Mouse (Mus musculus) kidney, embryonic 14.5 days (tissue): ENCODE results near the gene Ankrd6. TPM values are rescaled to one million over a fixed set of nuclear protein-coding genes. Genes with fewer than 3 reads are reported as not detected.

Experiments used
- ATAC-seq: fragments of 200-750 bp; cut with Nextera tagmentation; 2 replicates; pipeline ENCODE4 v1.8.0; 2017; ENCODE audit warnings: moderate number of reproducible peaks, mild to moderate bottlenecking, moderate TSS enrichment, moderate library complexity; ENCODE audit not compliant: low FRiP score, low TSS enrichment
- H3K27ac ChIP-seq: fragments of 300-500 bp; sonication (generic); 2 replicates; pipeline ENCODE4 v1.5.1; 2014; ENCODE audit warnings: low read depth, mild to moderate bottlenecking, low read length, moderate library complexity, mixed read lengths
- H3K27me3 ChIP-seq: fragments of 300-500 bp; sonication (generic); 2 replicates; pipeline ENCODE4 v1.6.1; 2014; ENCODE audit warnings: mild to moderate bottlenecking, low read length; ENCODE audit not compliant: control insufficient read depth, insufficient read depth
- H3K36me3 ChIP-seq: fragments of 300-500 bp; sonication (generic); 2 replicates; pipeline ENCODE4 v1.6.1; 2014; ENCODE audit warnings: low read length, mixed read lengths; ENCODE audit not compliant: control insufficient read depth, insufficient read depth
- H3K4me1 ChIP-seq: fragments of 300-500 bp; sonication (generic); 2 replicates; pipeline ENCODE4 v1.6.1; 2014; ENCODE audit warnings: low read length, mixed read lengths; ENCODE audit not compliant: control insufficient read depth, insufficient read depth
- H3K4me2 ChIP-seq: fragments of 300-500 bp; sonication (generic); replicated peaks from 2 replicates; pipeline ENCODE4 v1.6.1; 2014; ENCODE audit warnings: low read depth, mild to moderate bottlenecking, low read length
- H3K4me3 ChIP-seq: fragments of 300-500 bp; sonication (generic); 2 replicates; pipeline ENCODE4 v1.5.1; 2014; ENCODE audit warnings: mild to moderate bottlenecking, low read length
- H3K9ac ChIP-seq: fragments of 300-500 bp; sonication (generic); 2 replicates; pipeline ENCODE4 v1.6.1; 2014; ENCODE audit warnings: low read depth, mild to moderate bottlenecking, low read length, moderate library complexity
- H3K9me3 ChIP-seq: fragments of 300-500 bp; sonication (generic); 2 replicates; pipeline ENCODE4 v1.6.1; 2016; ENCODE audit warnings: low read length; ENCODE audit not compliant: control insufficient read depth
- WGBS: fragments of 180-500 bp; shearing (Covaris S2); extraction: QIAGEN DNeasy Blood & Tissue Kit; methylation state at CpG from one replicate; pipeline ENCODE4 v1.1.7; 2014; 5-methylcytosine and 5-hydroxymethylcytosine counted together
- polyA plus RNA-seq: library from polyadenylated mRNA; unstranded; fragments of >200 nt; fragmentation: Nextera tagmentation; extraction: Ambion mirVana; gene quantifications from 2 replicates; pipeline ENCODE4 v1.2.1, GENCODE M21; 2014

Gene Ankrd6
- polyA plus RNA-seq, 1 experiment from 2014 or later = 14.3 TPM

GRCm38 (mm10) chr4:32916689-32917385 lies 33.8 kb downstream of the Ankrd6 start:
- Histone ChIP-seq H3K9me3 (no peaks in the 10 kb centered on the region), H3K4me1 (peaks cover 20% of the 10 kb centered on the region; the same call in 1 of the 2 replicates), H3K4me2 (no peak overlapping the region), H3K9ac (no peak overlapping the region), H3K4me3 (no peak overlapping the region), H3K27me3 (no peaks in the 10 kb centered on the region), H3K27ac (peak overlapping the region; percentile 73; the same call in 1 of the 2 replicates), H3K36me3 (no peaks in the 10 kb centered on the region)
- ATAC-seq = peak; percentile 61
- 47% methylated on average over 6 of the region's 6 CpGs for WGBS

- Histone ChIP-seq H3K4me2 (peak overlapping the region; percentile 17), H3K27me3 (no peaks in the 10 kb centered on the region), H3K4me1 (peaks cover 20% of the 10 kb centered on the region; the same call in 1 of the 2 replicates), H3K4me3 (no peak overlapping the region), H3K27ac (peak overlapping the region; percentile 73; the same call in 1 of the 2 replicates), H3K9ac (no peak overlapping the region), H3K9me3 (no peaks in the 10 kb centered on the region), H3K36me3 (no peaks in the 10 kb centered on the region)
- peak; percentile 97 for ATAC-seq
- WGBS = 6% methylated on average over 8 of the region's 8 CpGs
These were observed 34.7 kb downstream of the Ankrd6 start for GRCm38 (mm10) chr4:32915928-32916327.

- Histone ChIP-seq H3K27me3 (no peaks in the 10 kb centered on the region), H3K4me3 (no peak overlapping the region), H3K4me1 (0 out of 2 replicates have a peak, but pooled peaks cover 3% of the 10 kb centered on the region), H3K9ac (no peak overlapping the region), H3K27ac (no peak overlapping the region), H3K36me3 (no peaks in the 10 kb centered on the region), H3K4me2 (no peak overlapping the region), H3K9me3 (no peaks in the 10 kb centered on the region)
- ATAC-seq = no peak
- 92% methylated on average over 1 of the region's 1 CpGs for WGBS
These were observed 40.6 kb downstream of the Ankrd6 start for GRCm38 (mm10) chr4:32909996-32910395.

- H3K9ac ChIP-seq = no peak overlapping the region
- no peak overlapping the region for H3K4me2 ChIP-seq
- no peak overlapping the region for H3K27ac ChIP-seq
- H3K4me3 ChIP-seq = no peak overlapping the region
- 0 out of 2 replicates have a peak, but pooled peaks cover 3% of the 10 kb centered on the region for H3K4me1 ChIP-seq
- ATAC-seq = peak; percentile 65; the same call in 1 of the 2 replicates
- no peaks in the 10 kb centered on the region for H3K27me3 ChIP-seq
- H3K36me3 ChIP-seq = no peaks in the 10 kb centered on the region
- 60% methylated on average over 3 of the region's 3 CpGs for WGBS
- no peaks in the 10 kb centered on the region for H3K9me3 ChIP-seq
These were observed 41.2 kb downstream of the Ankrd6 start for GRCm38 (mm10) chr4:32909241-32909979.

GRCm38 (mm10) chr4:32907631-32908030 lies 43.0 kb downstream of the Ankrd6 start:
- Histone ChIP-seq H3K4me2 (no peak overlapping the region), H3K27me3 (no peaks in the 10 kb centered on the region), H3K9ac (no peak overlapping the region), H3K4me1 (0 out of 2 replicates have a peak, but pooled peaks cover 3% of the 10 kb centered on the region), H3K27ac (no peak overlapping the region), H3K4me3 (no peak overlapping the region), H3K9me3 (no peaks in the 10 kb centered on the region), H3K36me3 (no peaks in the 10 kb centered on the region)
- no peak for ATAC-seq
- WGBS = 85% methylated on average over 3 of the region's 3 CpGs

GRCm38 (mm10) chr4:32906627-32907026 lies 44.0 kb downstream of the Ankrd6 start:
- Histone ChIP-seq H3K27ac (no peak overlapping the region), H3K9me3 (no peaks in the 10 kb centered on the region), H3K4me3 (no peak overlapping the region), H3K27me3 (no peaks in the 10 kb centered on the region), H3K4me1 (0 out of 2 replicates have a peak, but pooled peaks cover 3% of the 10 kb centered on the region), H3K4me2 (no peak overlapping the region), H3K36me3 (no peaks in the 10 kb centered on the region), H3K9ac (no peak overlapping the region)
- 53% methylated on average over 6 of the region's 6 CpGs for WGBS
- no peak for ATAC-seq

GRCm38 (mm10) chr4:32905913-32906312 lies 44.7 kb downstream of the Ankrd6 start:
- no peak for ATAC-seq
- no peak overlapping the region for H3K4me2 ChIP-seq
- H3K36me3 ChIP-seq = no peaks in the 10 kb centered on the region
- H3K27me3 ChIP-seq = no peaks in the 10 kb centered on the region
- 95% methylated on average over 2 of the region's 2 CpGs for WGBS
- H3K4me1 ChIP-seq = 0 out of 2 replicates have a peak, but pooled peaks cover 3% of the 10 kb centered on the region
- H3K9me3 ChIP-seq = no peaks in the 10 kb centered on the region
- H3K4me3 ChIP-seq = no peak overlapping the region
- no peak overlapping the region for H3K9ac ChIP-seq
- no peak overlapping the region for H3K27ac ChIP-seq

- Histone ChIP-seq H3K27ac (no peak overlapping the region), H3K4me2 (no peak overlapping the region), H3K4me3 (no peak overlapping the region), H3K9ac (no peak overlapping the region), H3K4me1 (0 out of 2 replicates have a peak, but pooled peaks cover 3% of the 10 kb centered on the region), H3K36me3 (no peaks in the 10 kb centered on the region), H3K27me3 (no peaks in the 10 kb centered on the region), H3K9me3 (no peaks in the 10 kb centered on the region)
- 77% methylated on average over 2 of the region's 2 CpGs for WGBS
- ATAC-seq = no peak
These were observed 45.3 kb downstream of the Ankrd6 start for GRCm38 (mm10) chr4:32905381-32905780.

- ATAC-seq = no peak
- WGBS = 76% methylated on average over 7 of the region's 7 CpGs
- H3K36me3 ChIP-seq = no peaks in the 10 kb centered on the region
These were observed 46.8 kb downstream of the Ankrd6 start for GRCm38 (mm10) chr4:32903826-32904225.

More at GRCm38 (mm10) chr4:32903826-32904225, 46.8 kb downstream of the Ankrd6 start:
- H3K27me3 ChIP-seq = no peaks in the 10 kb centered on the region
- H3K9me3 ChIP-seq = no peaks in the 10 kb centered on the region
- H3K4me2 ChIP-seq = no peak overlapping the region
- no peak overlapping the region for H3K4me3 ChIP-seq
- H3K4me1 ChIP-seq = 0 out of 2 replicates have a peak, but pooled peaks cover 3% of the 10 kb centered on the region
- no peak overlapping the region for H3K9ac ChIP-seq
- H3K27ac ChIP-seq = no peak overlapping the region
